Mouse (Mus musculus) forebrain, embryonic 11.5 days (tissue): ENCODE measurements around the gene Gamt. TPM values are rescaled to one million over a fixed set of nuclear protein-coding genes. Genes with fewer than 3 reads are reported as not detected.

Experiments
- ATAC-seq: fragments of 200-750 bp; cut with Nextera tagmentation; replicated peaks from 2 replicates; pipeline ENCODE4 v1.8.0; 2017; ENCODE audit warnings: moderate TSS enrichment; ENCODE audit not compliant: low FRiP score
- DNase-seq: peaks from one replicate; pipeline ENCODE4 v3.0.0-alpha.2; 2017; ENCODE audit warnings: low spot score
- H3K27ac ChIP-seq: fragments of 300-500 bp; sonication (generic); 2 replicates; pipeline ENCODE4 v1.5.1; 2014; ENCODE audit warnings: low read depth, low read length
- H3K27me3 ChIP-seq: fragments of 300-500 bp; sonication (generic); 2 replicates; pipeline ENCODE4 v1.6.1; 2014; ENCODE audit warnings: mild to moderate bottlenecking, low read length, mixed read lengths; ENCODE audit not compliant: control insufficient read depth, insufficient read depth
- H3K36me3 ChIP-seq: fragments of 300-500 bp; sonication (generic); 2 replicates; pipeline ENCODE4 v1.6.1; 2014; ENCODE audit warnings: mild to moderate bottlenecking, low read length, moderate library complexity, mixed read lengths; ENCODE audit not compliant: control insufficient read depth, insufficient read depth
- H3K4me1 ChIP-seq: fragments of 300-500 bp; sonication (generic); replicated peaks from 2 replicates; pipeline ENCODE4 v1.6.1; 2014; ENCODE audit warnings: low read length, mixed read lengths; ENCODE audit not compliant: control insufficient read depth, insufficient read depth
- H3K4me2 ChIP-seq: fragments of 300-500 bp; sonication (generic); 2 replicates; pipeline ENCODE4 v1.6.1; 2014; ENCODE audit warnings: low read depth, mild to moderate bottlenecking, low read length, moderate library complexity, mixed read lengths; ENCODE audit not compliant: severe bottlenecking
- H3K4me3 ChIP-seq: fragments of 300-500 bp; sonication (generic); 2 replicates; pipeline ENCODE4 v1.5.1; 2014; ENCODE audit warnings: low read depth, low read length
- H3K9ac ChIP-seq: fragments of 300-500 bp; sonication (generic); 2 replicates; pipeline ENCODE4 v1.6.1; 2014; ENCODE audit warnings: low read length
- H3K9me3 ChIP-seq: fragments of 300-500 bp; sonication (generic); 2 replicates; pipeline ENCODE4 v1.6.1; 2016; ENCODE audit warnings: low read length, mixed read lengths; ENCODE audit not compliant: control insufficient read depth
- WGBS: fragments of 180-500 bp; shearing (Covaris S2); extraction: QIAGEN DNeasy Blood & Tissue Kit; methylation state at CpG from one replicate; pipeline ENCODE4 v1.1.7; 2014; 5-methylcytosine and 5-hydroxymethylcytosine counted together
- polyA plus RNA-seq: library from polyadenylated mRNA; unstranded; fragments of >200 nt; fragmentation: Nextera tagmentation; extraction: Ambion mirVana; gene quantifications from 2 replicates; pipeline ENCODE4 v1.2.1, GENCODE M21; 2014

Gamt gene
- polyA plus RNA-seq, 1 experiment from 2014 or later, result 20.4 TPM

GRCm38 (mm10) chr10:80299301-80299700, 38.5 kb upstream of the Gamt start:
- Histone ChIP-seq H3K27me3 (peaks cover 5% of the 10 kb centered on the region), H3K27ac (peak overlapping the region; percentile 88), H3K36me3 (peaks cover 8% of the 10 kb centered on the region), H3K9ac (peak overlapping the region; percentile 95), H3K4me3 (peak overlapping the region; percentile 63), H3K4me1 (peaks cover 53% of the 10 kb centered on the region), H3K4me2 (peak overlapping the region; percentile 74), H3K9me3 (no peaks in the 10 kb centered on the region)
- DNase-seq (no peak), ATAC-seq (no peak)
- WGBS, result 5% methylated on average over 15 of the region's 15 CpGs

- Histone ChIP-seq H3K27ac (peak overlapping the region; percentile 88), H3K4me3 (peak overlapping the region; percentile 63), H3K27me3 (peaks cover 5% of the 10 kb centered on the region), H3K36me3 (peaks cover 14% of the 10 kb centered on the region), H3K9ac (peak overlapping the region; percentile 95), H3K4me2 (peak overlapping the region; percentile 74), H3K9me3 (no peaks in the 10 kb centered on the region), H3K4me1 (peaks cover 53% of the 10 kb centered on the region)
- ATAC-seq, result peak; percentile 86
- WGBS, result 4% methylated on average over 26 of the region's 26 CpGs
- peak; percentile 95 for DNase-seq
Observed at GRCm38 (mm10) chr10:80298571-80299281, 37.9 kb upstream of the Gamt start.

- DNase-seq (no peak), ATAC-seq (no peak)
- H3K36me3 ChIP-seq, result peaks cover 14% of the 10 kb centered on the region
- H3K9ac ChIP-seq, result peak overlapping the region; percentile 21
- 79% methylated on average over 8 of the region's 8 CpGs for WGBS
- H3K4me1 ChIP-seq, result peaks cover 56% of the 10 kb centered on the region
- H3K27me3 ChIP-seq, result peaks cover 5% of the 10 kb centered on the region
- H3K9me3 ChIP-seq, result no peaks in the 10 kb centered on the region
- no peak overlapping the region for H3K4me2 ChIP-seq
- no peak overlapping the region for H3K27ac ChIP-seq
- no peak overlapping the region for H3K4me3 ChIP-seq
Observed at GRCm38 (mm10) chr10:80297526-80298133, 36.8 kb upstream of the Gamt start.

GRCm38 (mm10) chr10:80296824-80297223, 36.0 kb upstream of the Gamt start:
- peak overlapping the region; percentile 78; the same call in 1 of the 2 replicates for H3K27ac ChIP-seq
- peak overlapping the region; percentile 54 for H3K9ac ChIP-seq
- peaks cover 49% of the 10 kb centered on the region for H3K4me1 ChIP-seq
- WGBS, result 84% methylated on average over 5 of the region's 5 CpGs
- DNase-seq (no peak), ATAC-seq (no peak)
- H3K4me2 ChIP-seq, result peak overlapping the region; percentile 55
- H3K36me3 ChIP-seq, result peaks cover 11% of the 10 kb centered on the region
- peaks cover 5% of the 10 kb centered on the region for H3K27me3 ChIP-seq
- no peaks in the 10 kb centered on the region for H3K9me3 ChIP-seq
- H3K4me3 ChIP-seq, result peak overlapping the region; percentile 35; the same call in 1 of the 2 replicates

GRCm38 (mm10) chr10:80295618-80296425, 35.0 kb upstream of the Gamt start, which contains the start of gene Apc2:
Gene Apc2, plus strand, starts transcription at chr10:80295977.
- peaks cover 5% of the 10 kb centered on the region for H3K27me3 ChIP-seq
- H3K9ac ChIP-seq, result peak within 1 kb of the TSS; percentile 54
- H3K9me3 ChIP-seq, result no peaks in the 10 kb centered on the region
- DNase-seq (peak; percentile 89), ATAC-seq (peak; percentile 38)
- H3K36me3 ChIP-seq, result peaks cover 11% of the 10 kb centered on the region
- peaks cover 44% of the 10 kb centered on the region for H3K4me1 ChIP-seq
- WGBS, result under 1% methylated on average over 26 of the region's 26 CpGs
- H3K27ac ChIP-seq, result peak within 1 kb of the TSS; percentile 78
- peak within 1 kb of the TSS; percentile 55 for H3K4me2 ChIP-seq
- peak within 1 kb of the TSS; percentile 35 for H3K4me3 ChIP-seq

- Histone ChIP-seq H3K9me3 (no peaks in the 10 kb centered on the region), H3K4me3 (no peak overlapping the region), H3K4me1 (peaks cover 36% of the 10 kb centered on the region), H3K27me3 (peaks cover 5% of the 10 kb centered on the region), H3K27ac (peak overlapping the region; percentile 78), H3K9ac (peak overlapping the region; percentile 54; the same call in 1 of the 2 replicates), H3K4me2 (no peak overlapping the region), H3K36me3 (peaks cover 11% of the 10 kb centered on the region)
- ATAC-seq, result no peak
- WGBS, result 42% methylated on average over 7 of the region's 7 CpGs
- DNase-seq, result no peak
Observed at GRCm38 (mm10) chr10:80294788-80295303, 34.0 kb upstream of the Gamt start.

GRCm38 (mm10) chr10:80294311-80294710, 33.5 kb upstream of the Gamt start:
- ATAC-seq (no peak), DNase-seq (no peak)
- Histone ChIP-seq H3K36me3 (peaks cover 11% of the 10 kb centered on the region), H3K9ac (0 out of 2 replicates have a peak overlapping the region, but pooled peaks have one; percentile 3), H3K27ac (no peak overlapping the region), H3K4me3 (no peak overlapping the region), H3K27me3 (0 out of 2 replicates have a peak, but pooled peaks cover 2% of the 10 kb centered on the region), H3K9me3 (no peaks in the 10 kb centered on the region), H3K4me1 (peaks cover 31% of the 10 kb centered on the region), H3K4me2 (no peak overlapping the region)
- WGBS, result 76% methylated on average over 4 of the region's 4 CpGs

GRCm38 (mm10) chr10:80293325-80293724, 32.5 kb upstream of the Gamt start:
- H3K4me2 ChIP-seq, result peak overlapping the region; percentile 100
- H3K36me3 ChIP-seq, result peaks cover 11% of the 10 kb centered on the region
- ATAC-seq, result no peak
- WGBS, result 23% methylated on average over 13 of the region's 14 CpGs
- H3K9me3 ChIP-seq, result no peaks in the 10 kb centered on the region
- peaks cover 26% of the 10 kb centered on the region for H3K4me1 ChIP-seq
- peak overlapping the region; percentile 99 for H3K9ac ChIP-seq
- H3K4me3 ChIP-seq, result peak overlapping the region; percentile 95
- H3K27me3 ChIP-seq, result 0 out of 2 replicates have a peak, but pooled peaks cover 2% of the 10 kb centered on the region
- DNase-seq, result no peak
- H3K27ac ChIP-seq, result peak overlapping the region; percentile 86; the same call in 1 of the 2 replicates
